Mouse (Mus musculus) activated CD4-positive, CD25-positive, alpha-beta regulatory T cell, adult 4 months (primary cell): ENCODE measurements around the gene Hip1r. TPM values are rescaled to one million over a fixed set of nuclear protein-coding genes. Genes with fewer than 3 reads are reported as not detected.
A peak's percentile ranks its signal among the peaks of the same experiment; 100 is the strongest.
"Not testable (repeated sequence)": the region's sequence is repeated elsewhere in the genome, so short reads cannot be mapped to it uniquely, and the experiment has no call there.

Source experiments
- ATAC-seq: one replicate; pipeline ENCODE4 v1.8.0; 2017
- polyA plus RNA-seq, 2 experiments: library from polyadenylated mRNA; unstranded; fragments of 100-300 nt; shearing (Covaris generic); gene quantifications; one replicate each; pipeline ENCODE4 v1.2.1; 2017

Gene Hip1r
- polyA plus RNA-seq, 2 experiments from 2014 or later: 9.9 to 12.9 TPM

GRCm38 (mm10) chr5:124039602-124040001 is 66.2 kb downstream of the Hip1r start:
- ATAC-seq: no peak

GRCm38 (mm10) chr5:124041097-124041496 is 67.7 kb downstream of the Hip1r start:
- ATAC-seq: no peak

GRCm38 (mm10) chr5:124043212-124043978 is 70.0 kb downstream of the Hip1r start:
- ATAC-seq: no peak

- no peak for ATAC-seq
These were observed 70.6 kb downstream of the Hip1r start for GRCm38 (mm10) chr5:124043999-124044398.

GRCm38 (mm10) chr5:124045453-124046010 is 72.1 kb downstream of the Hip1r start:
- ATAC-seq: no peak

- ATAC-seq: no peak
These were observed 73.4 kb downstream of the Hip1r start for GRCm38 (mm10) chr5:124046741-124047401.

GRCm38 (mm10) chr5:124049249-124050045 is 76.0 kb downstream of the Hip1r start:
- no peak for ATAC-seq

- ATAC-seq: peak; percentile 86
These were observed 76.9 kb downstream of the Hip1r start for GRCm38 (mm10) chr5:124050095-124051050.

- ATAC-seq: no peak
These were observed 78.6 kb downstream of the Hip1r start for GRCm38 (mm10) chr5:124051899-124052491.

- ATAC-seq: not testable (repeated sequence)
These were observed 79.2 kb downstream of the Hip1r start for GRCm38 (mm10) chr5:124052641-124053040.

Other genes with a start within 250 kb of the Hip1r start
- 100 to 1,000 TPM; 149 to 161 TPM for gene Rsrc2, start 224.2 kb upstream of the Hip1r start, polyA plus RNA-seq
- 1 to 10 TPM; 5.5 to 8.9 TPM for gene Kntc1, start 223.9 kb upstream of the Hip1r start, polyA plus RNA-seq
- not detected for gene Hcar2, start 108.1 kb upstream of the Hip1r start, polyA plus RNA-seq
- not detected for gene Hcar1, start 93.6 kb upstream of the Hip1r start, polyA plus RNA-seq
- 10 to 100 TPM; 81.2 to 84.6 TPM for gene Denr, start 66.5 kb upstream of the Hip1r start, polyA plus RNA-seq
- gene Gm43518, start 46.2 kb upstream of the Hip1r start, polyA plus RNA-seq: 1 to 10 TPM; 3.1 to 3.7 TPM
- 1 to 10 TPM; 6.1 to 6.9 TPM for gene Ccdc62, start 42.9 kb upstream of the Hip1r start, polyA plus RNA-seq
- gene Vps37b, start 58.6 kb downstream of the Hip1r start, polyA plus RNA-seq: 10 to 100 TPM; 17.6 to 22.8 TPM
- 10 to 100 TPM; 12.0 to 23.4 TPM for gene Abcb9, start 122.2 kb downstream of the Hip1r start, polyA plus RNA-seq
- gene Ogfod2, start 138.7 kb downstream of the Hip1r start, polyA plus RNA-seq: 10 to 100 TPM; 16.3 to 21.2 TPM
- 10 to 100 TPM; 59.1 to 76.7 TPM for gene Arl6ip4, start 142.5 kb downstream of the Hip1r start, polyA plus RNA-seq